9 mouse cellular contexts compared by ENCODE assay signal in the genomic region with DNA sequence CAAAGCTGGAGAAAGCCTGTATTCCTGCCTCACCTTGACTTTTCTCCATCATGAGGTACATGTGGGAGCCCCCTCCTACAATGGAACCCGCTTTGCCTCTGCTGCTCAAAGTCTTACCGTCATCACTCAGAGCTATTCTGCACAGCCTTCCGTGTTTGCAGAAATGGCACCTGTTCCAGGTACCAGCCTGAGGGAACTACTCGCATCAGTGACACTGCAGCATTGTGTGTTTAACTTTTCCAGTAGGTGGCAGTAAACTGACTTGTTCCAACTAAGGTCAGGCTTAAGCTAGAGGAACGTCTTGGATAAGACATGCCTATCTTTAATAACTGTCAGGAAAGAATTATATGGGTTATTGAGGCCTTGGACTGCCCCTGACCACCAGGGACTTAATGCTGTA.
DNase-seq lines count a peak whose midpoint lies in the region; ATAC-seq and TF ChIP-seq lines count a peak whose summit lies in the region.
"Had no signal": no experiment of that assay in that cellular context is flagged by ENCODE, and none has a peak within 500 bp of the region (broad histone marks: within the 10 kb centered on the region; RNA-seq: fewer than 3 reads in every experiment).

No protein-coding gene starts in this region.

- no peaks in the 10 kb centered on the region for H3K36me3 ChIP-seq in heart, embryonic 12.5 days
- H3K36me3 ChIP-seq in lung, postnatal 0 days (ENCODE audit: insufficient read depth, low read length) = no peaks in the 10 kb centered on the region
- no peaks in the 10 kb centered on the region for H3K36me3 ChIP-seq in splenic B cell, adult 2 months (ENCODE audit: control insufficient read depth, insufficient read depth, low read length, poor library complexity, severe bottlenecking)
- H3K36me3 ChIP-seq: embryonic facial prominence, embryonic 15.5 days had no signal

- peak; percentile 67 for TF ChIP-seq CTCF in lung, postnatal 0 days (IDR thresholded peaks at IDR 0.05)

- WGBS in heart, embryonic 12.5 days = 45% methylated on average over 5 of the region's 5 CpGs
- WGBS in lung, postnatal 0 days = 39% methylated on average over 5 of the region's 5 CpGs

- H3K4me1 ChIP-seq in heart, embryonic 12.5 days (replicated peaks) = no peaks in the 10 kb centered on the region
- no peaks in the 10 kb centered on the region for H3K4me1 ChIP-seq in lung, postnatal 0 days (ENCODE audit: insufficient read depth, low read depth, low read length)
- H3K4me1 ChIP-seq: embryonic facial prominence, embryonic 15.5 days had no signal

- H3K4me3 ChIP-seq in heart, embryonic 12.5 days = no peak overlapping the region
- no peak overlapping the region for H3K4me3 ChIP-seq in lung, postnatal 0 days (ENCODE audit: low read depth, low read length)
- H3K4me3 ChIP-seq: embryonic facial prominence, embryonic 15.5 days had no signal

- H3K4me2 ChIP-seq in heart, embryonic 12.5 days = no peak overlapping the region
- H3K4me2 ChIP-seq in lung, postnatal 0 days (replicated peaks; ENCODE audit: low read depth, low read length) = no peak overlapping the region
- H3K4me2 ChIP-seq: embryonic facial prominence, embryonic 15.5 days had no signal

- H3K27me3 ChIP-seq in heart, embryonic 12.5 days (replicated peaks) = no peaks in the 10 kb centered on the region
- H3K27me3 ChIP-seq in lung, postnatal 0 days (replicated peaks; ENCODE audit: insufficient read depth, low read length) = no peaks in the 10 kb centered on the region
- no peaks in the 10 kb centered on the region for H3K27me3 ChIP-seq in splenic B cell, adult 2 months (ENCODE audit: control insufficient read depth, insufficient read depth, low read length, poor library complexity, severe bottlenecking)
- H3K27me3 ChIP-seq: embryonic facial prominence, embryonic 15.5 days had no signal

- no peak for TF ChIP-seq EP300 in lung, postnatal 0 days (IDR thresholded peaks at IDR 0.05)

- no peaks in the 10 kb centered on the region for H3K9me3 ChIP-seq in heart, embryonic 12.5 days (replicated peaks)
- no peaks in the 10 kb centered on the region for H3K9me3 ChIP-seq in lung, postnatal 0 days (ENCODE audit: low read length)
- H3K9me3 ChIP-seq: embryonic facial prominence, embryonic 15.5 days had no signal

- H3K27ac ChIP-seq in heart, embryonic 12.5 days (ENCODE audit: poor library complexity, severe bottlenecking) = no peak overlapping the region
- H3K27ac ChIP-seq in lung, postnatal 0 days (ENCODE audit: low read length) = no peak overlapping the region
- H3K27ac ChIP-seq: embryonic facial prominence, embryonic 15.5 days had no signal

- peak; percentile 83 for DNase-seq in heart, adult 11 months
- DNase-seq in lung, postnatal 0 days (ENCODE audit: low spot score) = peak; percentile 49
- no peak for DNase-seq in lung, postnatal 4 days
- peak; percentile 40 for DNase-seq in embryo, embryonic 10.5 days (ENCODE audit: low spot score)
- peak; percentile 13 for DNase-seq in splenic B cell, adult 2 months (ENCODE audit: low read depth, low spot score)
- no peak for DNase-seq in gastrocnemius, postnatal 10 days
- DNase-seq in gastrocnemius, postnatal 4 days (ENCODE audit: low spot score in 2 of 2) = no peak

- ATAC-seq in heart, embryonic 12.5 days (ENCODE audit: insufficient number of reproducible peaks, low FRiP score) = no peak
- peak; percentile 28; the same call in 1 of the 2 replicates for ATAC-seq in lung, postnatal 0 days

- no peak overlapping the region for H3K9ac ChIP-seq in heart, embryonic 12.5 days
- no peak overlapping the region for H3K9ac ChIP-seq in lung, postnatal 0 days (replicated peaks; ENCODE audit: low read depth)
- H3K9ac ChIP-seq: embryonic facial prominence, embryonic 15.5 days had no signal

Comparison
In these comparisons a context has a peak if more than half of its experiments do, and no peak if none do; other contexts are left out.
1. DNase-seq: peak in heart, adult 11 months (single experiment), lung, postnatal 0 days (single experiment), embryo, embryonic 10.5 days (single experiment) and splenic B cell, adult 2 months (single experiment); none in lung, postnatal 4 days (0 of 2), gastrocnemius, postnatal 10 days (single experiment) and gastrocnemius, postnatal 4 days (0 of 2).